Mouse (Mus musculus) brain, embryonic 14.5 days (tissue): ENCODE measurements at regions not wholly inside any gene's neighbourhood (a gene's known extent, or its start where the extent isn't known, plus 50 kb on each side); places are given as distances from the start of the nearest gene placed in this dataset.

ENCODE experiments used
- CTCF ChIP-seq: fragments of 200-500 bp; IDR thresholded peaks from 2 replicates; pipeline ENCODE4 v1.5.1; 2012; ENCODE audit warnings: inconsistent platforms, mild to moderate bottlenecking, moderate library complexity, borderline replicate concordance; ENCODE audit not compliant: insufficient read depth, insufficient read length; ENCODE audit errors: extremely low read depth
- POLR2A ChIP-seq: fragments of 200-500 bp; IDR thresholded peaks from 2 replicates; pipeline ENCODE4 v1.6.1; 2012; ENCODE audit warnings: mild to moderate bottlenecking, inconsistent platforms, borderline replicate concordance; ENCODE audit not compliant: poor library complexity, insufficient read depth, insufficient read length, severe bottlenecking; ENCODE audit errors: extremely low read depth

GRCm38 (mm10) chr19:15158177-15158576, 560.3 kb upstream of the Tle4 start:
- no peak for TF ChIP-seq POLR2A
- TF ChIP-seq CTCF, result no peak
